Mouse (Mus musculus) urinary bladder, adult 18-20 months (tissue): ENCODE measurements around the gene Mis12.

Experiments
- DNase-seq, 2 experiments: peaks; one replicate each; pipeline ENCODE4 v3.0.0; 2022; ENCODE audit warnings: low spot score in 2 of 2, mixed read lengths in 2 of 2

Gene Mis12

DNA sequence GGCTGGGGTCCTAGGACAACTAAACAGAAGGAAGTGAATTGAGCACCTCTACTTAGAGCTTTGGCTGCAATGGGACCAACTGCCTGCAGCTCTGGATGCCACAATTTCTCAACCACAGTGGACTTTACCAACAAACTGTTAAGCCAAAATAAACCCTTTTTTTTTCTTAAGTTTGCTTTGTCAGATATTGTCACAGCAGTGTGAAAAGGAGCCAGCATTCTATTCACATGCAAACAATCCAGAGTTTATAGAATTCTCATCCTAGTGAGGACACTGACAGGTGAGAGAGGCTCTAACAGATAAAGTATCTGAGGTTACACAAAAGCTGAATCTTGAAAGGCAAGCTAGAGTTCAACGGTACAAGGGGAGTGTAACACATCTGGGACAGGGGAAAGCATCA lies 2.4 kb upstream of the Mis12 start:
- no peak for DNase-seq

DNA sequence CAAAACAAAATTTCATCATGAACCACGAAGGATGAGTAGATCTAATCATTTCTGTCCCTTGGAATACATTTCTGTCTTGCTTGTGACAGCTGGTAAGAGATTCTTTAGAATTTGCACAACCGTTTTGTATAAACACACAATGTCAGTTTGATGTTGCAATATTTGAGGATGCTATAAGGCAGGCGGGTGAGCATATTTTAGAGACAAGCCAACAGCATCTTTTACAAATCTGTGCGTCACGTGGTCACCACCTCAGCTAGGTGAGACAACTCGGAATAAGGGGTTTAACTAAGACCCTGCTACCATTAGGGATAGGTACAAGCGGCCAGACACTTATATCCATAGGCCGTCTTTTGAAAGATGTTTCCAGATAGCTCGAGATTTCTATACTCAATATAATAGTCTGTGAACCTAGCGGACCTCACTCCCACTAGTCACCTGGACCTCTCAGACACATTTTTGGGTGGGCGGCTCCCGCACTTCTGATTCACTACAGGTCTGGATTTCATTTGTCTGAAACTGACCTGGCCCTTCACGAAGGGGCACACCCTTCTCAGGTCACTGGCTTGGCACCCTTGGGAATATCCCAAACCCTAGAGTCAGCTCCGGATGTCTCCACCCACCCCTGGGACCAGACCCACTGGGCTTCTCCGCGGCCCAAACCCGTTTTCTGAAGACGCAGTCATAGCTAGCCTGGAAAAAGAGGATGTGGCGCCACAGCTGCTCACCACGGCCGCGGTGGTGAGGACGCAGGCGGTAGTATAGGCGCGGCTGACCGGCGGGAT lies 803 bp upstream of the Mis12 start:
- no peak for DNase-seq

DNA sequence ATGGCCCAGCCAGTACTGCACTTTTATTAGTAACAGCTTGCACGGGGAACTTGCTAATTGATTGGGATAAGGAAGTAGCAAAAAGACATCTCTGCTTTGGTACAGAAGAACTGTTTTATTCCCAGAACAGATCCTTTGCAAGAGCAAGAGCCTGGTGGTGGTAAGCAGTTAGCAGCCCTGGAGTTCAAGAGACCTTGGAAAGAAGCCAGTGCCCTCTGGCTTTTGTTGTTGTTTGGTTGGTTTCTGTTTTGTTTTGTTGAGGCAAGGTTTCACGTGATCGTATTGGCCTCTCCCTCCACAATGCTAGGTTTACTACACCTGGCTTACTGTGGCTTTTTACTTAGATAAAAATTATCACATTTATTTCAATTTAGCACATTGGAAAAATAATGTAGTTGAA lies 8.9 kb downstream of the Mis12 start:
- no peak for DNase-seq

DNA sequence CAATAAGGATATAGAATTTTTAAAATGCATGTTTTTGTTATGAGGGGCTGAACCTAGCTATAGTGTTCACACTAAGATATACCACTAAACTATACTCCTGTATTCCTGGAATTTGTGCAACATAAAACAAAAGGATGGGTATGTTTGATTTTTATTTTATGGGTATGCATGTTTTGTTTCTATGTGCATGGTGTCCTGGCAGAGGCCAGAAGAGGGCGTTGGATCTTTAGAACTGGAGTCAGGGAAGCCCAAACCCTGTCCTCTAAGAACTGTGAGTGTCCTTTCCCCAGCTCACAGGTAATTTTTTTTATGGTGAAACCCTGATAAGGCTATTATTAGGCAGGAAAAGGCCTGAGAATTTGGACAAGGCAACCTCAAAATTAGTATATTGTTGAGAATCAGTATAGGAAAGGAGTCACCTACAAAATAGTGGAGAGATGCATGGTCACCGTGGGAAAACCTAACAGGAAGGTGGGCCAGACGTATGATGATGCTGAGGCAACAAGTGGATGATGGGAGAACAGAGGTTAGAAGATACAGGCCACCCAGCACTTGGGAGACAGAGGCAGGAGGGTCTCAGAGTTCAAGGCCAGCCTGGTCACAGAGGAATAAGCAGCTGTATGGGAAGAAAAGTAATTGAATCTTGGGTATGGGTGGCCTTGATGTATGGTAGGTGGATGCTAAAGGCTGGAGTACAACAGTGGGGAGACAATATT lies 10.2 kb downstream of the Mis12 start:
- no peak for DNase-seq

DNA sequence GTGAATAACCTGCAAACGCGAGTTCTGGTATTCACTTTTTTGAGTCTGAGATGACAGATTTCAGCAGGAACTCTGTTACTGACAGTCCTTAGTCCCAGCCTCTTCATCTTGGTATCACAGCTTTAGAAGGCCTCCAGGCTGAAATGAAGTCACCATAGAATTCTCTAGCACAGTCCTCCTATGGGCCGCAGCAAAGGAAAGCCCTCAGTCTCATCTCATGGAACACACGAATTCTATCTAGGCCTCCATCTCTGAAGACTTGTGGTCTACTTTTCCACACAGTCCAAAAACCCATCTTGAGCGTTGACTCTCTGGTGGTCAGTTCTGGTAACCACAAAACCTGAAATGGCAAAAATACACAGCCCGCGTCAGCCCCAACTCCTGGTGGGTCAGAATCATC lies 12.7 kb downstream of the Mis12 start:
- DNase-seq = no peak

DNA sequence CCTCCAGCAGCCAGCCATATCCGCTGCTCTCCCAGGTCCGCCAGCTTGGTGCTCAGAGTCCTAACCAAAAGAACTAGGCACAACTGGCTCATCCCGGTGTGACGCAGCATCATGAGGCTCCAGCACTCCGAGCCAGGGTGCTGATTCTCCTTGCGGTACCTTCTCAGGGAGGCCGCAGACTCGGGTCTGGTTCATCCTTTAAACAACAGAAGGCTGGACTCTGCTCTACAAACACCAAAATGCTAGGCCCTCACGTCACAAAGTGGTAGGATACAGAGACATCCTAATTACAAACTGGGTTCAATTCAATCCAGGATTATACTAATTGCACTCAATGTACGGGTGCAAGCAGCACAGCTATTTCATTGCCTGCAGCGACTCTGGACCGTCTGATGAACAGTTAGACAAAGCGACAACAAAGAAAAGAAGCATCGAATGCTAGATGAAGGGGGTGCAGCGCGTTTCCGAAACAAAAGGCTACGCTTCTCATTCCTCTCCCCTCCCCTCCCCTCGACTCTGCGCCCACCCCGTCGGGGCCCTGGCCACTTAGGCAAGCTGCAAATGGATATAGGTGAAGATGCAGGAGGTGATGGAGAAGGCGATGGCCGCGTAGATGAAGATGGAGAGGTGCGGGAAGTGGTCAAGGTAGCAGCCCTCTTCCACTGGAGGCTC lies 13.2 kb downstream of the Mis12 start:
- no peak for DNase-seq

DNA sequence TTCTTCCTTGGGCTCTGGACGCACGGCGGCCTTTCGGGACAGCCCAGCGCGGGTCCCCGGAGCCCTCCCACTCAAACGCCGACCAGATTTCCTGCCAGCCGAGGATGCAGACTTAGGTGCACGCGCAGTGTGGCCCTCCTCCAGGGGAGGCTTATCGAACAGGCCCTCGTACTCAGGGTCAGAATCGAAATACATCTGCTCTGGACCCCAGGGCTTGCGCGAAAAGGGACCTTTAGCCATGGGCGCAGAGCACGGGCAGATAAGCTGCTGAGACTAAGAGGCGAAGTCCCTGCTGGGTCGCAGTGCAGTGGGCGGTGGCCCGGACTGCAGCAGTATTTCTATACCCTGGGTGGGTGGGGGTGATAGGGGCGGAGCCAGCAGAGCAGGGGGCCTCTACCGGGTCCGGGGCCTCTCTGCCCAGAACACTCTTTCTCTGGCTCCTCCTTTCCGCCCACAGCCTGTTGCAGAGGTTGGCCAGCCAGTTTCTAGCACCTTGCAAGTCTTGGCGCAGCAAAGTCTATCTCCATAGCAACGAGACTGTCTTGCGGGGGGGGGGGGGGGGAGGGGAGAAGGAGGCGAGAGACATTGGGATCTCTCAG lies 13.9 kb downstream of the Mis12 start, which contains the start of gene 6330403K07Rik:
6330403K07Rik (minus strand) TSS at position 351 of the 599 bp plus-strand sequence.
- no peak for DNase-seq

DNA sequence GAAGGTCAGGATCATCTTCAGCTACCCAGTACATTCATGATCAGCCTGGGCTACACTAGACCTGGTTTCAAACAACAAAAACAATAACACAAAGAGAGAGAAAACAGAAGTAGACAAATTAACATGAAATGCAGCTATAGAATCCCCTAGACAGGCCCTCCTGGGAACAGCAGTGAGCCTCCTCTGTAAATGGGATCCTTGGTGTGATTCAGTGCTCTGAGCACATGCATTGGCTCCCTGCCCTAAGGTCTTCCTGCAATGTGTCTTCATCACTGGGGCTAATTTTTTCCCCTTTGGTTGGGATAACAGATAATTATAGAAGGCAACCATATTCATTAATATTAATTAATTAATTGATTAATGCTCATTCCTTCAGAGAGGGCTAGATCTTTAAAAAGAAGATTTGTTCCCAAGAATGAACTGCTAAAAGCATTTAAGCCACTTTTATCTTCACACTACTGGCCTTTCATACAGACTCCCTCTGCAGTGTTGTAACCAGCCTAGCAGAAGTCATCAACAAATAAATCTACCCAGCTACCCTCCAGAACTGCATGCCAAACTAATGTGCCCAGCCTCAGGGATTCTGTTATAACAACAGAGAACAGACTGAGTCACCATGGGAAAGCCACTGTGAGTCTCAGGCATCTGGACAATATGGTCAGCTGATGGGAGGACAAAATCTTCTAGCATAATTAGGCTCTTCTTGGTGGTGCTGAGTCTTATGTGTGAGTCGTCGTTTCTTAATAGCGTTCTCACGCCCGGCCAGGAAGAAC lies 20.3 kb downstream of the Mis12 start:
- DNase-seq = no peak

DNA sequence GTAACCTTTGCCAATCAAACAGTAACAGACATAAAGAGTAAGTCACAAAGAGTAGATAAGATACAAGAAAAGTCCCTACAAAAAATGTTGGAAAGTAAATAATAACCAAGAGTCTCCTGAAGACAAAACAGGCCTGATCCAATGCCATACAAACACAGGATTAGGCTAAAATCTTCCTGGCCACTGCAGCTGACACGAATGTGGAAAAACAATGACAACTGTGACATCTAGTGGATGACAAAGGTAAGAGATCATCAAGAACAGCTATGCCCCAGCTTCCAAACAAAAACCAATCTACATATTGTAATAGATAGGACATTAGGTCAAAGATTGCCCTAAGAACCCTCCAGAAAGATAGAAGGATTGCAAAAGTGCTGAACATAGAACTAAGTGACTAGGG lies 33.1 kb downstream of the Mis12 start:
- DNase-seq = no peak

DNA sequence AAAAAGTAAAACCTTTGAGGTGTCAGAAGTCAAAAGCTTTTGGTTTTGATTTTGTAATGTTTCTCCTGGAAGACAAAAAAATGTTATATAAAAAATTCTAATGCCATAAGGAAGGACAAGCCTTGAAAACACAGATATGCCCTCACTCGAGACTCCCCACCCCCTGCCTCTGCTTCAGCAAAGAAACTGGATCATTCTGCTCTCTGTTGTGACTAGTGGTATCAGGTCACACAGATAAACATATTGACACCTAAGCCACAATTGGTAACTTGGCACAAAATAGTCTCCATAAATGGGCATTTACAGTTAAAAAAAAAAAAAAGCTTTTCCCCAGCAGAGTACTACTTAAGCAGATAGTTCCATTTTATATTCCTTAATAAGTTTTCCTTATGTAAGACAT lies 56.9 kb downstream of the Mis12 start:
- DNase-seq = no peak
